Mouse (Mus musculus) c-Kit-positive CD71-positive TER-119-negative erythroid progenitor cells, embryonic 14.5 days (primary cell): ENCODE measurements around the gene Slc35f3.

ENCODE experiments used
- DNase-seq: peaks from one replicate; pipeline ENCODE4 v3.0.0-alpha.2; 2013; ENCODE audit warnings: low read depth

Gene Slc35f3

DNA sequence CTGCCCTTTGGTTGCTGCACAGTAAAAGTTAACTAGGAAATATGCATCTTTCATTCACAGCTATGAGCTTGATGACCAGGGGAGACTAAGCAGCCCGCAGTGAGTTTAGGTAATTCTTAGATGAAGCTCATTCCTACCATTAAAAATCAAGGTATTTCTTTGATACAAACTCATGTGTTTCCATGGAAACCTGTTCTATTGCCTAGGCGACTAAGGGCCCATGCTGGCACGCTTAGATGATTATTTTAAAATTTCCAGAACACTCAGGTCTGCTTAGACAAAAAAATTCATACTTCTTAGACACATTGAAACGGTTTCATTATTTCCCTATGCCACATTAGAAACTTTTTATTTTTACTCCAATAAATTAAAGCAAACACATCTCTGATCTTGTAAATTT, 106.7 kb downstream of the Slc35f3 start:
- no peak for DNase-seq

DNA sequence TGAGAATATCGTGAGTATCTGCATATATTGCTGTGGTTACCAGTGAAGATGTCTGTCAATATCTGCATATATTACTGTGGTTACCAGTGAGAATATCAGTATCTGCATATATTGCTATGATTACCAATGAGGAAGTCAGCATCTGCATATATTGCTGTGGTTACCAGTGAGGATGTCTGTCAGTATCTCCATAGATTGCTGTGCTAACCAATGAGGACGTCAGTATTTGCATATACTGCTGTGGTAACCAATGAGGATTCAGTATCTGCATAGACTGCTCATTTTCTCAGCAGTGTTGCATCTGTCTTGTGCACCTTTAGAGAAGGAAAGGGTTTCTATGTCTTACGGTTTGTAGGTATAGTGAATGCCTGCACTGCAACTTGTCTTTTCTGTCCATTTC, 122.5 kb downstream of the Slc35f3 start:
- DNase-seq, result peak; percentile 38

DNA sequence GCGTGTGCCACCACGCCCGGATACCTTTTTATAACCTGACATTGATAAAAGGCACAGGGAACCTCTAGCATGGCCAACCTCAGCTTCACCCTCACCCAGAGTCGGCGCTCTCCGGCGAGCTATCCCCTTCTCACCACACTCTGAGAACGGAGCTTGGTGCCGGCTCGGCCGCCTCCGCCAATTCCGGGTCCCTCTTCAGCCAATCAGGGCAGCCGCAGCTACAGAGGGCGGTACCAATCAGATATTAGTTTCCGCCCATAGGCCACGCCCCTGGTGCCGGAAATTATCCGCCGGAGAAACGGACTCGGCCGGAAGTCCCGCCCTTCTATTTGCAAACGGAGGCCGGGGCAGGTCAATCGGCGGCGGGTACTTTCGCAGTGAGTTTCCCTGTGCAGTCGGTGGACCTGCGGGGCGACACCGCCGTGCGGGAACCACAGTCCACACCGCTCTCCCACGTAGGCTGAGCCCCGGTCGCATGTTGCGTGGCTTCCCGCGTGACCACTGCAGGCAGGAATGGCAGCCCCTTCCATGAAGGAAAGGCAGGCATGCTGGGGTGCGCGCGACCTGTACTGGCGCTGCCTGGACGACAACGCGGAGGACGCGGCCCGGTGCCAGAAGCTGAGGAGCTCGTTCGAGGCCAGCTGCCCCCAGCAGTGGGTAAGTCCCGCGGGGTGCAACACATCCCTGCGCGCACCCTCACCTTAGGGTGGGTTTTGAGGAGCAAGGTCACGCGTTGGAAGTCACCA, 124.0 kb downstream of the Slc35f3 start, which contains the start of gene Coa6:
Gene Coa6 (plus strand): TSS at position 342 of the 746 bp plus-strand sequence.
- DNase-seq, result peak; percentile 98

DNA sequence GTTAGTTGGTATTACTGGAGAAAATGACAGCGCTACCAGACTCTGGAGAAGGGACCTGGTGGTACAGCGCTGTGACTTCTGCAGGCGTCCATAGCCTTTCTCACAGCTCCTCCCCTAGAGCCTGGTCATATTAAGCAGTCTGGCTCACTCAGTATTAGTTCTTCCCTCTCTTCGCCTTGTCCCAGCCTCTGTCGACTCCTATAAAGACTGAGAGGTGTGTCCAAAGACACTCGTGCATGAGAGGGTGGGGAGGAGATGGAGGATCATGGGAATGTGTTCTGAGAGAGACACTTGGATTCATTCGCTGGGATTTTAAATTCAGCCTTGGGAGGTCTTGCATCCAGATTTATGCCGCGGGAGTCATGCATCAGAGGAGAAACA, 124.6 kb downstream of the Slc35f3 start:
- no peak for DNase-seq

DNA sequence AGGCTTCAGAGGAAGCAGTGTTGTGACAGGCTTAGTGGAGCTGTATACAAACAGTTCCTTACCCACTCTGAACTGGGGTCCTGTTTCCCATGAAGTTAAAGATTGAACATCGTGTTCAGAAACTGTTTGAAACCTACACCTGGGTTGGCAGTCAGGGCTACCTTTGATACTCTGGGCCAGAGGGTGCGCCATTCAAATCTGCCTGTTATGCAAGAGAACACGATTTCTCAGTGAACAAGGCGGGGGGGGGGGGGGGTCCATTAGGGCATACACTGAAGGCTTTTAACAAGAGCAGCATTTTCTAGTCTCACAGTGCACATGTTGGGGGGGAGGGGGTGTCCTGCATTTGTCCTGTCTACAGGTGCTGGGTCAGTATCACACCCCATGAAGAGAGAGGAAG, 125.8 kb downstream of the Slc35f3 start:
- DNase-seq, result no peak

DNA sequence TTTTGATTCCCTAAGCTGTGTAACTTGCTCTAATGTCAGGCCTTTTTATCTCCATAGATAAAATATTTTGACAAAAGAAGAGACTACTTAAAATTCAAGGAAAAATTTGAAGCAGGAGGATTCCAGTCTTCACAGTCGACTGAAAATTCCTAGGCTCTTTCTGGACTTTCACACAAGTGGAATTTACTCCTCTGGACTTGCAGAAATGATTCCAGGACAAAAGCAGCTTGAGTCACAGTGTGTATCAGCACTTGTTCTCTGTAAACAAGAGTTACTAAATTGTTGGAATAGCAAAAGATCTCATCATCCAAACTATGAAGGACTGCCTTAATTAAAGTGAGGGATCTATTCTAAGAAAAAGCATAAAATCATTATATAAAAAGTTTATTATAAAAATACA, 126.6 kb downstream of the Slc35f3 start:
- DNase-seq, result no peak

DNA sequence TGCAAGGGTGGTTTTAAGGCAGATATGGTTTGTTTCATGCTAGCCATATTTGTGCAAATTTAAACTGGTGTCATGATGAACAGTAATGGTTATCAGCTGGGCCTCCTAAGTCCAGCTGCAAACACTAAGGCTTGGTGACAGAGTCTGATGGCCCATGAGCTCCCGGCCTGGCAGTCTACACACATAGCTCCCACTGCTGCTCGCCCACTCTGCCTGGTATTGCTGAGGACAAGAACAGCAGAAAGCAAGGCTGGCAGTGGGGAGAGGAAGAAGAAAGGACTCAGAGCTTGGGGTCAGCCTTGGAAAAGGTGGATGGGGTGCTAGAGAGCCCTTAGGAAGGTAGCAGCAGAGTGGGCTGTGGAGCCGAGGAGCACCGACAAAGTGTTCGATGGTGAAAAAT, 131.3 kb downstream of the Slc35f3 start:
- no peak for DNase-seq

DNA sequence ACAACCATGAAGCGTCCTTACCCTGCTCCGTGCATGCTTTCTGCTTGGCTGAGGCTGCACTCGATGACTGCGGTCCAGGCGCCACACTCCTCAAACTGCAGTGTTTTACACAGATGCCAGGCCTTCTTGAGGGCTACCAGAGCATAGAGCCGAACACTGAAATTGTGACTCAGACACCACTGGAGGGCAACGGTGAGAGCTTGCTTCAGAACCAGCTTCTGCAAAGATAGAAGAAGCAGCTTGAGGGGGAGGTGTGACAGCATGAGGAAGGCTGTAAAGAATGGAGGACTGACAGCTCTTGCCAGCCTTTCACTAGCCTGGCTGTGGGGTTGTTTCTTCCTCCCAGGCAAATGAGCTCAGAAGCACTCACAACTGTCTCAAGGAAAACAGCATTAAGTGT, 135.5 kb downstream of the Slc35f3 start:
- DNase-seq, result no peak

DNA sequence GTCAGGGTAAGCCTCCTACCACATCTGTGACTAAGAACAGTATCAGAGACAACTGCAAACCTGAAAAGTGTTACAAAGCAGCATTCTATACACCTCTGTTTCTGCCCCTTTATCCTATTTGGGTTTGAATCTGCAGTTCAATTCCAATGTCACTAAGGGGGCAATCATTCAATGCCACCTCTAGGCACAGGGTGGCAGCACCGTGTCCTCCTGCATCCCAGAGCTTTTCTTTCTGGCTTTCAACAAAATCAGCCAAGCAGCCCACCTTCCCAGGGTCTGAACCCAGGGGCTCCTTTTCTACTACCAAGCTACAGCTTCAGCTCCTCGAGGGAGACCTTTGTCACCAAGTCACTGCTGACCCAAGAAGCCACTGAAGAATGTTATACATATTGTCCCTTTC, 140.6 kb downstream of the Slc35f3 start:
- no peak for DNase-seq
